Mouse (Mus musculus): Measurements from ENCODE around the gene Morc1.

GRCm38 (mm10) chr16:48410125-48410524 is 20.9 kb upstream of the Morc1 start:
- TF ChIP-seq CTCF (IDR thresholded peaks at IDR 0.05; ENCODE audit: insufficient read depth, low read length), result no peak
- TF ChIP-seq POLR2A (IDR thresholded peaks at IDR 0.05; ENCODE audit: borderline replicate concordance, extremely low read depth, low read depth, low read length), result no peak
